Mouse (Mus musculus) bone marrow macrophage, adult 2 months (primary cell): Measurements from ENCODE around the gene Tfb1m. TPM values are rescaled to one million over a fixed set of nuclear protein-coding genes. Genes with fewer than 3 reads are reported as not detected.

Experiments
- H3K27ac ChIP-seq: 2 replicates; pipeline ENCODE4 v1.5.1; 2012; ENCODE audit warnings: low read depth, low read length; ENCODE audit not compliant: insufficient read depth
- H3K4me1 ChIP-seq: 2 replicates; pipeline ENCODE4 v1.6.1; 2012; ENCODE audit warnings: low read length; ENCODE audit not compliant: control insufficient read depth, insufficient read depth
- H3K4me3 ChIP-seq: 2 replicates; pipeline ENCODE4 v1.5.1; 2012; ENCODE audit warnings: mild to moderate bottlenecking, low read length, moderate library complexity; ENCODE audit not compliant: insufficient read depth
- CTCF ChIP-seq: IDR thresholded peaks from 2 replicates; pipeline ENCODE4 v1.5.1; 2012; ENCODE audit warnings: low read depth, mild to moderate bottlenecking, low read length, moderate library complexity
- POLR2A ChIP-seq: IDR thresholded peaks from 2 replicates; pipeline ENCODE4 v1.6.1; 2012; ENCODE audit warnings: mild to moderate bottlenecking, low read depth, low read length, borderline replicate concordance
- polyA plus RNA-seq: library from polyadenylated mRNA; stranded (reverse); fragments of >200 nt; gene quantifications from 2 replicates; pipeline ENCODE4 v1.2.4, GENCODE M21; 2012; ENCODE audit not compliant: missing spikeins, insufficient read depth, insufficient read length

Tfb1m gene
- polyA plus RNA-seq, 1 experiment: 7.7 TPM

DNA sequence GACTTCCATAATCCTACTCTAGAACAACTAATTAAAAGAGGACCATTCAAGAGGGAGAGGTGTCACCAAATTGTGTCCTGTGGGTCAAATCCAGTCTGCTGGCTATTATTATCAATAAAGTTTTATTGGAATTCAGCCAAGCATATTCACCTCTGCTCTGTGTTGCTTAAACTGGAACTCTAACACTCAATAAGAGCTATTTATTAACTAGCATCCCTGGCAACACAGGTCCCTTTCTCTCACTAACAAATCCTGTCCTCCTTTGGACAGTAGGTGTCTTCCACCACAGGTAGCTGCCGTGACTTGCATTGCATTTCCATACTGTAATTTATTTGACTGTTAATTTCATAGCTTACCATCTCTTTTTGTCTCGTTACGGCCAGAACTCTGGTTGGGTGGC, 61.5 kb downstream of the Tfb1m start:
- TF ChIP-seq POLR2A: no peak
- TF ChIP-seq CTCF: no peak
- Histone ChIP-seq H3K27ac (no peak overlapping the region), H3K4me1 (no peaks in the 10 kb centered on the region), H3K4me3 (no peak overlapping the region)

DNA sequence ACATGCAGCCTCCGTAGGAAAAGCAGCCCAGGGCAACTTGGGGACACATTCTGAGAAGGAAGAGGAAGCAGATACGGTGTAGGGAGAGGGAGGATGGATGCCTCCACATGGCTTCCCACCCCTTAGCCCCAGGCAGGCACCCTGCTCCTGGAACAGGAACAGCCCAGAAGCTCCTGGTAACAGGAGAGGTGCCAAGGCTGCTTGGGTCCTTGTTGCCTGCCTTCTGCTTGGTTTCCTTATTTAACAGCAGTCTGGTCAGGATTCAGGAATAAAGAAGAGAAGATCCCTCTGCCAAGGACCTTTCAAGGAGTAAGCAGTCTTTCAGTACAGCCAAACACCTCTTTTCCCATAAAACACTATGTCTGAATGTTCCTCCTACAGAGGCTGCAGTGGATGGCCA, 62.0 kb downstream of the Tfb1m start:
- TF ChIP-seq POLR2A (no peak), CTCF (no peak)
- H3K4me1 ChIP-seq: no peaks in the 10 kb centered on the region
- no peak overlapping the region for H3K4me3 ChIP-seq
- H3K27ac ChIP-seq: no peak overlapping the region

DNA sequence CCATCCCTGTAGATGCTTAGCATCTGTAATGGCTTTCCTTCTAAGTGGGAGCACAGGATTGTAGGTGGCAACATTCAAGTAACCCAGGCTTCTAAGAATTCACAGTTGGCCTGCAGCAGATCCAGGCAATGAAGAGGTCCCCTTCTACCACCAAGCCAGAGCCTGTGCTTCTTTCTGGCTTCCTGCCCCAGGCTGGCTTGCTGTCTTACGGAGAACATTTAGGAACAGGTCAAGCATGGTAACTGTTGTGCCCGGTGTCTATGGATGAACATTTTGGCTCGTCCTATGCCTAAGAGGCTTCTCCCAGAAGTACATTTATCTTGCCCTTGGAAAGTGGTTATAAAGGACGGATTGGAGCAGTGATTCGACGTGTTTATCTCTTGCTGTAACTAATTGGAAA, 65.9 kb downstream of the Tfb1m start:
- TF ChIP-seq CTCF: no peak
- TF ChIP-seq POLR2A: no peak
- 0 out of 2 replicates have a peak, but pooled peaks cover 2% of the 10 kb centered on the region for H3K4me1 ChIP-seq
- H3K27ac ChIP-seq: no peak overlapping the region
- no peak overlapping the region for H3K4me3 ChIP-seq

DNA sequence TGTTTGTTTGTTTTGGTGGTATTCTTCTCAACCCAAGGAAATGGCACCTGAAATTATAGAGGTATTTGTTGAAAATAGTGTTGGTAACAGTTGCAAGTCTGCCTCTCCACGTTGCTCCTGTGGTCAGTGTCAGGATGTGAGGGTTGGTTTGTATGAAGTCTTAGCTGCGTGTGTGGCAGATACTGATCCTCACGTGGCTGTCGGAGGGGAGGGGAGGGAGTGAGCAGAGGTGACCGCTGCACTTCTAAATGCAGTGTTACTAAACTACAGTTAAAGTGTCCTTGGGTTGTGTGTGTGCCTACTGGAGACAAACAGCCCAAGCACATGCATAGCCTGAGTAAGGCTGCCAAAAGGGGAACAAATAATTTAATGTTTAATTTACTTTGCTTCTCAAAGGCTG, 66.5 kb downstream of the Tfb1m start:
- Histone ChIP-seq H3K27ac (no peak overlapping the region), H3K4me3 (no peak overlapping the region), H3K4me1 (0 out of 2 replicates have a peak, but pooled peaks cover 2% of the 10 kb centered on the region)
- TF ChIP-seq CTCF (no peak), POLR2A (no peak)

DNA sequence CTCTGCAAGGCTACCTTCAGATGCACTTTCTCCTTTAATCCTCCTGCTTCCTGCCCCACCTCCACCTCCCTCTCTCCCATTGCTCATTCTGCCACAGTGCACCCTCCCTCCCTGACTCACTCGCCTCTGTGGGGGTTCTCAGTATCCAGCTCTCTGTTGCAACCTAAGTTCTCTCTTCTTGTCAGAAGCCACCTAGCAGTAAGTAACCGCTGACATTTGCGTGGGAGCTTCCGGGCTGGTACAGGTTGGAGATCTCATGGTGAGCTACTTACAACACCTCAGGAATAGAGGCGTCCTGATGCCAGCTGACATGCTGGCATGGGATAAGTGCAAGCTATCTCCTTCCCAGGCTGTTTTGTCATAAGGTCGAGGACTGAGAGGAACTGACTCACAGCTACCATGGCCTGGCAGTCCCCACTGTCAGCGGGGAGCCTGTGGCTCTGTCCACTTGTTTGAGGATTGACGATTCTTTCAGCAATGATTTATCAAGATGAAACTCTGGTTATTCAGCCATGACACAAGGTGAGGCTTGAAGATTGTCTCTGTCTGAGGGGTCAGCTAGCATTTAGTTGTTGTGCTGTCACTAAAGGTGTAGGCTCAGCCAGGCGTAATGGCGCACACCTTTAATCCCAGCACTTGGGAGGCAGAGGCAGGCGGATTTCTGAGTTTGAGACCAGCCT, 67.2 kb downstream of the Tfb1m start:
- Histone ChIP-seq H3K4me3 (no peak overlapping the region), H3K4me1 (0 out of 2 replicates have a peak, but pooled peaks cover 2% of the 10 kb centered on the region), H3K27ac (no peak overlapping the region)
- TF ChIP-seq POLR2A: no peak
- TF ChIP-seq CTCF: no peak

DNA sequence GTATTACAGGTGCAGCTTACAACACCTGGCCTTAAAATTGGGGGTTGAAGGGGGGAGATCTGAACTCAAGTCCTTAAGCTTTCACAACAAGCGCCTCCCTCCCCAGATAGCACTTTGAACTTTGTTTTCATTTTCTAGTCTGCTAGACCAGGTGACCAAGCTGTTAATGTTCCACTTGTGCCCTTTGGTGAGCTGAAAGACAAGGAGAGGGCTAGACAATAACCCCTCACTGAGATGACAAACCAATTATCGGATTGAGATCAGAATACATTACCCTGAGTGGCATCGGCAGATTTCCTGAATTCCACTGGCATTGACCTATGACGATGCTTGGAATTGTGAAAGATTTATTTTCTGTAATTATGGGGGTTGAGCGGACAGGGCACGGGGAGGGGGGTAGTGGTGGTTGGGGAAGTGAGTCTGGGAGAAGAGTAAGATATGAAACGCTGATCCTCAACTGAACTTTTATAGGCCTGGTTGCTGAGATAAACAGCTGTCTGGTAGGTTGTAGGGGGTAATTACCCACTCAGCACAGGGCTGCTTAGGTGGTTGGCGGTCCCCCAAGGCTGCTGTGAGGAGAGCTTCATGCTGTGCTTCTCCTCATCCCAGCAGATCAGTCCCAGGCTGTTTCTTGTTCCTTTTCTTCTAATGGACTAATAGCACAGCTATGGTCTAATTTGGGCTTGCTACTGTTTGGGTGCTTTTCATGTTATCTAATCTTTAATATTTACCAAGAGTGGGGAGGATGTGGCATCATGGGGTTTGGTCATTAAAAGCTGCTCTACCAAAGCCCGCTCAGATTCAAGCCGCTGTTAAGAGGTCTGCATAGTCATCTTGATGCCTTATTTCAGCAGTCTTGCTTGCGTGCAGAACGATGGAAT, 69.6 kb downstream of the Tfb1m start:
- Histone ChIP-seq H3K27ac (no peak overlapping the region), H3K4me1 (0 out of 2 replicates have a peak, but pooled peaks cover 2% of the 10 kb centered on the region), H3K4me3 (no peak overlapping the region)
- TF ChIP-seq CTCF (no peak), POLR2A (no peak)

DNA sequence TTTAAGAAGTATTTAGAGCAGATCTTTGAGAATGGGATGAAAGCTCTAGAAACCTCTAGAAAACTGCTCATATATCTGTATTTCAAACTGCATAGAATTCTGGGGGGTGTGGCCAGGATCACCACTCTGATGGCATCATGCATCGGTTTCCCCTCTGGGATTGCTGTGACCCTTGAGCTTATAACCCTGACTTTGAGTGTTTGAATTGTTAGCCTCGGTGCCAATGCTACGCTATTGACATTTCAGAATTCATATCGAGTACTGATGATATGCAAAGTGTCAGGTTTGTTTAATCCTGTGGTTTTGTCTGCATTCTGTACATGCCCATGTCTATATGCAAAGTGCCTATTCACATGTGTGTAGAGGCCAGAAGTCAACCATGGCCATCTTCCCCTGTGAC, 70.4 kb downstream of the Tfb1m start:
- Histone ChIP-seq H3K4me3 (no peak overlapping the region), H3K4me1 (0 out of 2 replicates have a peak, but pooled peaks cover 2% of the 10 kb centered on the region), H3K27ac (no peak overlapping the region)
- no peak for TF ChIP-seq CTCF
- TF ChIP-seq POLR2A: no peak

DNA sequence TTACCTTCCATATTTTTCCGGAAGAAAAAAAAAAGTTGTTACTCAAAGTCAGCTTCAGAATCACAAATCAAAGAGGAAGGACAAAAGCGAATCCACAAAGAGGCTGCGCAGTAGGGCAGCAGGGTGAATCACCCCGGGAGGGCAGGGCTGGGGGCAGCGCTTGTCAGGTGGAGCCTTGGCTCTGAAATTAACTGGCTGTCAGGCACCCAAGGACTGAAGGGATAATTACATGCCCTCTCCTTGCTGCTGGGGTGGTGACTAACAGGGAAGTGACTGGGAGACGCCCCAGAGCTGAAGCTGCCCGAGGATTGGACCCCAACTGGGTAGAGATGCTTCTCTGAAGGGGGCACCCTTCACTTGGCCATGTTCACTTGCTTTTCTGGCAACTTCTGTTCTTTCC, 71.7 kb downstream of the Tfb1m start:
- TF ChIP-seq CTCF: no peak
- no peak for TF ChIP-seq POLR2A
- Histone ChIP-seq H3K4me1 (0 out of 2 replicates have a peak, but pooled peaks cover 2% of the 10 kb centered on the region), H3K27ac (no peak overlapping the region)

DNA sequence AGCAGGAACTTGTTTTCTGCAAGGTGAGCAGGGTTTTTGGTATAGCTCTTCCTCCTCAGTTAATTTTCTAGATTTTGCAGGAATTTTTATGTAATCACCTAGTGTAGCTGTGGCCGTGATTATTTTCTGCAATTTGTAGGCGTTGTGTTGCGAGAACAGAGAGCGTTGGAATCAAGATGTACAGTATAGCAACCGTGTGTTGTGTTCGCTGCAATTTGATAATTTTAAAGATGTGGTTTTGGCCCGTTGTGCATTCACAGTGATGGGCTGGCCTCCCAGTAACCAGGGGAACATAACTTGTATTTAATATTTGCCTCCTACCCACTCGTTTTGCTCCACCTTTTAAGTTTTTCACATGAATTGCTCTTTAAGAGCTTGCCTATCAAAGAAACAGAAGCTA, 74.5 kb downstream of the Tfb1m start:
- TF ChIP-seq CTCF (no peak), POLR2A (no peak)
- H3K4me3 ChIP-seq: no peak overlapping the region
- no peaks in the 10 kb centered on the region for H3K4me1 ChIP-seq
- no peak overlapping the region for H3K27ac ChIP-seq

More for the DNA sequence above, 71.7 kb downstream of the Tfb1m start:
- H3K4me3 ChIP-seq: no peak overlapping the region

DNA sequence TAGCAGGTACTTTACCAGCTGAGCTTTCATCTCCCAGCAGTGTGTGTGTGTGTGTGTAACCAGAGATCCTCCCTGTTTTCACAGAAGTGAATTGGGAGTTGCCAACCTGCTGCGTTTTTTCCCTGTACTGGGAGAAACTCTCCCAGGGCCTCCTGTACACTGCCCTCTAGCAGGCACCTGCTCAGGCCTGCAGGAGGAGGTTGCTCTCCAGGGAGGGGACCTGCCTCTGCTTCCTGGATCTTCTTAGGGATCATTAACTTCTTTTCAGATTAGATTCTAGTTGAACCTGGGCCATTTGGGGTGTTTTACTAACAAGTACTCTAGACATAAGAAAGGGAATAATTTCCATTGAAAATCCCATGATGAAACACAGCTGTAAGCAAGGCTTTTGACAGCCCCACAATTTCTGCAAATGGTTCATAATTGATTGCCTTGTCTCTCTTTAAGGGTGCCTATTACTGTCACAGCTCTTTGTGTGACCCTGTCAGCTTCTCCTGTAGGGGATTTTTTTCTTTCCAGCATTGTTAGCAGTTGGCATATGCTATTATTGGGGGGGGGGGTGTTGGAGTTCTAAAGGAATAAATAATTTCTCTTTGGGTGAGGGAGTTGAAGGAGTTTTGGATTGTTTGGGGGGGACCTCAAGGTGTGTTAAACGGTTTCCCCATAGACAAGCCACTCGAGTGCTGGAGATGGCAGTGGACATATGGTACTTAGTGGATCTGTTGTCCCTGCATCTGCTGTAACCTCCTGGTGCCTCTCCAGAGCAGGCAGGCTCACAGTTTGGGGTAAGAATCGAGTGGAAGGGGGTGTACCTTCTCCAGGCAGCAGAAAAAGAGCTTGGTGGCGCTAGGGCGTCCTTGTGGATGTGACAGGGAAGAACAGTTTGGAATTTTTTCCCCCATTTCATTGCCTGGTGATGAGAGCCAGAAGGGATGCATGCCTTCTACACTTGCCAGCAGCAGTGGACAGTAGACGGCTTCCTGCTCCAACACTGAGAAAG, 75.7 kb downstream of the Tfb1m start:
- TF ChIP-seq CTCF (no peak), POLR2A (no peak)
- H3K4me3 ChIP-seq: no peak overlapping the region
- H3K4me1 ChIP-seq: no peaks in the 10 kb centered on the region
- H3K27ac ChIP-seq: no peak overlapping the region
